Mouse (Mus musculus) heart, embryonic 13.5 days (tissue): ENCODE data around the gene Tubb5. TPM values are rescaled to one million over a fixed set of nuclear protein-coding genes. Genes with fewer than 3 reads are reported as not detected.
A peak's percentile ranks its signal among the peaks of the same experiment; 100 is the strongest.

ENCODE experiments used
- ATAC-seq: fragments of 200-750 bp; cut with Nextera tagmentation; 2 replicates; pipeline ENCODE4 v1.8.0; 2017; ENCODE audit warnings: moderate TSS enrichment; ENCODE audit not compliant: insufficient number of reproducible peaks, low FRiP score, low TSS enrichment; ENCODE audit errors: extremely low read depth
- H3K27ac ChIP-seq: fragments of 300-500 bp; sonication (generic); replicated peaks from 2 replicates; pipeline ENCODE4 v1.5.1; 2015; ENCODE audit warnings: moderate library complexity, mild to moderate bottlenecking, inconsistent platforms
- H3K27me3 ChIP-seq: fragments of 300-500 bp; sonication (generic); replicated peaks from 2 replicates; pipeline ENCODE4 v1.6.1; 2015; ENCODE audit warnings: mild to moderate bottlenecking, inconsistent platforms
- H3K36me3 ChIP-seq: fragments of 300-500 bp; sonication (generic); 2 replicates; pipeline ENCODE4 v1.6.1; 2015; ENCODE audit warnings: mild to moderate bottlenecking, inconsistent platforms
- H3K4me1 ChIP-seq: fragments of 300-500 bp; sonication (generic); 2 replicates; pipeline ENCODE4 v1.6.1; 2015; ENCODE audit warnings: inconsistent platforms
- H3K4me2 ChIP-seq: fragments of 300-500 bp; sonication (generic); 2 replicates; pipeline ENCODE4 v1.6.1; 2015; ENCODE audit warnings: inconsistent platforms, mild to moderate bottlenecking, moderate library complexity
- H3K4me3 ChIP-seq: fragments of 300-500 bp; sonication (generic); 2 replicates; pipeline ENCODE4 v1.5.1; 2015; ENCODE audit warnings: moderate library complexity, mild to moderate bottlenecking, inconsistent platforms
- H3K9ac ChIP-seq: fragments of 300-500 bp; sonication (generic); 2 replicates; pipeline ENCODE4 v1.6.1; 2015; ENCODE audit warnings: inconsistent platforms, mild to moderate bottlenecking, moderate library complexity
- H3K9me3 ChIP-seq: fragments of 300-500 bp; sonication (generic); 2 replicates; pipeline ENCODE4 v1.6.1; 2016; ENCODE audit warnings: inconsistent platforms
- WGBS: fragments of 180-500 bp; shearing (Covaris S2); methylation state at CpG from one replicate; pipeline ENCODE4 v1.1.7; 2015; ENCODE audit warnings: mixed read lengths; 5-methylcytosine and 5-hydroxymethylcytosine counted together
- polyA plus RNA-seq: library from polyadenylated mRNA; unstranded; fragments of >200 nt; fragmentation: Nextera tagmentation; extraction: Ambion mirVana; gene quantifications from 2 replicates; pipeline ENCODE4 v1.2.1, GENCODE M21; 2015

The Tubb5 gene
- polyA plus RNA-seq, 1 experiment from 2014 or later: 741 TPM

DNA sequence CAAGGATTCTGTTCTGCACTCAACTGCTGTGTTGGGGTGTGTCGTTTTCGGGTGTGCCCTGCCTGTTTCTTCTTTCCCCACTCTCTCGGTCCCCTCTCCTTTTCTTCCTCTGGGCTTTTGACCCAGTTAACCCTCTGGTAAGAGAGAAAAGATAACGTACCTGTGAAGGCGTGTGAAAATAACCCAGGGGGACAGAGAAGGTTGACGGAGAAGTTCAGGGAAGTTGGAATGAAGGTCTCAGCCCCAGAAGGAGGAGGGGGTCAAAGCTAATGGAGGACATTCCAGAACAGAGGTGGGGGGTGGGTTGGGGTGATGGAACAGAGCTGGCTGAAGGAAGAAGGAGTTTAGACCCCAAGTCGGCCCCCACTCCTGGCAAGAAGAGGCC is 30.8 kb upstream of the Tubb5 start:
- Histone ChIP-seq H3K27ac (peak overlapping the region; percentile 97), H3K9ac (peak overlapping the region; percentile 91), H3K36me3 (peaks cover 33% of the 10 kb centered on the region), H3K4me3 (peak overlapping the region; percentile 68), H3K9me3 (no peaks in the 10 kb centered on the region), H3K4me1 (peaks cover 78% of the 10 kb centered on the region), H3K27me3 (no peaks in the 10 kb centered on the region), H3K4me2 (peak overlapping the region; percentile 96)
- no peak for ATAC-seq
- 5% methylated on average over 7 of the region's 7 CpGs for WGBS

DNA sequence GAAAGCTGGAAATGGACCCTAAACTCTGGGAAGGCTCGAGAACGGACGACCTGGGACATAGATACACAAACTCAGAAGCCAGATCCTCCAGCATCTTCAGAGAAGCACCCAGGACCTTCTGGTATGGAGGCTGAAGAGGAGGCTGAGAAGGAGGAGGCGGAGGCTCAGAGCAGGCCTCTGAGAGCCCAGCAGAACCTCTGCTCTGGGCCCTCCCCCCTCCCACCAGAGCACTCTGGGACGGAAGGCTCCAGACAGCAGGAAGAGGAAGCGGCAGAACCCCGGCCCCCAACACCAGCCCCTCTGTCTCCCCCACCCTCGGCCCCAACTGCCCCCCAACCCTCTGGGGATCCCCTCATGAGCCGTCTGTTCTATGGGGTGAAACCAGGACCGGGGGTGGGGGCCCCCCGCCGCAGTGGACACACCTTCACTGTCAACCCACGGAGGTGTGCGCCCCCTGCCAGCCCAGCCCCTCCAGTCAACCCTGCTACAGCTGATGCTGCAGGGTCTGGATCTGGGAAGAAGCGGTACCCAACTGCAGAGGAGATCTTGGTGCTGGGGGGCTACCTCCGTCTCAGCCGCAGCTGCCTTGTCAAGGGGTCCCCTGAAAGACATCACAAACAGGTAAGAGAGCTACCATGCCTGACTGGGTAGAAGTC is 30.2 kb upstream of the Tubb5 start:
- no peak for ATAC-seq
- peak overlapping the region; percentile 96 for H3K4me2 ChIP-seq
- peak overlapping the region; percentile 68 for H3K4me3 ChIP-seq
- no peaks in the 10 kb centered on the region for H3K9me3 ChIP-seq
- no peaks in the 10 kb centered on the region for H3K27me3 ChIP-seq
- WGBS: 23% methylated on average over 15 of the region's 17 CpGs
- peaks cover 72% of the 10 kb centered on the region for H3K4me1 ChIP-seq
- peak overlapping the region; percentile 97 for H3K27ac ChIP-seq
- H3K9ac ChIP-seq: peak overlapping the region; percentile 91
- H3K36me3 ChIP-seq: peaks cover 30% of the 10 kb centered on the region

DNA sequence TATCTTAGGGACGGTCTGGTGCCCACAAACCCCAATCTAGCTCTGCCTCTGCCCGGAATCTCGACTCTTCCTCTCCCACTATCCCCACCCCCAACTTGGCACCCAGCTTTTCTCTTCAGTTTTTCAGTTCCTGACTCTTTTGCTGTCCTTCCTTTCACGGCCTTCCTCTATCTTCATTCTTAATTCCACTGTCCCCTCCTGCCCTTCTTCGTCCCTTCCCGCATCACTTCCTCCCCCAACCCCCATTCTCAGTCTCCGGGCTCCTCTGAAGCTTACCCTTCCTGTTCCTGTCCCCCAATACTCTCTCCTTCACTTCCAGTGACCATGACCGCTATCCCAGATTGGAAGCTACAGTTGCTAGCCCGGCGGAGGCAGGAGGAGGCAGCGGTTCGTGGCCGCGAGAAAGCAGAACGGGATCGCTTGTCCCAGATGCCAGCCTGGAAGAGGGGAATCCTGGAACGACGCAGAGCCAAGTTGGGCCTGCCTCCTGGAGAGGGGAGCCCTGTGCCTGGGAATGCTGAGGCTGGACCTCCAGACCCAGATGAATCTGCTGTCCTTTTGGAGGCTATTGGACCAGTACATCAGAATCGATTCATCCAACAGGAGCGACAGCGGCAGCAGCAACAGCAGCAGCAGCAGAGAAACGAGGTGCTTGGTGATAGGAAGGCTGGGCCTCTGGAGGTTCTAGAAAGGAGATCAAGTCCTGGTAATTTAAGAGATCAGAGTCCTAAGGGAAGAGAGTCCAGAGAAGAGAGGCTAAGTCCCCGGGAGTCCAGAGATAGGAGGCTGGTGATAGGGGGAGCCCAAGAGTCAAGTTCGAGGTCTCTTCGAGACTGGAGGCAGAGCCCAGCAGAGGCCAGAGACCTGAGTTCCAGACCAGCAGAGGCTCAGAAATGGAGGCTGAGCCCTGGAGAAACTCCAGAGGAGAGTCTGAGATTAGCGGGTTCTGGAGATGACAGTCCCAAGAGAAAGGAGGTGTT is 29.1 kb upstream of the Tubb5 start:
- Histone ChIP-seq H3K36me3 (peaks cover 23% of the 10 kb centered on the region), H3K9me3 (no peaks in the 10 kb centered on the region), H3K4me3 (peak overlapping the region; percentile 68), H3K27ac (peak overlapping the region; percentile 97), H3K9ac (peak overlapping the region; percentile 91), H3K4me1 (peaks cover 62% of the 10 kb centered on the region), H3K4me2 (peak overlapping the region; percentile 96), H3K27me3 (no peaks in the 10 kb centered on the region)
- WGBS: 7% methylated on average over 26 of the region's 26 CpGs
- ATAC-seq: no peak

DNA sequence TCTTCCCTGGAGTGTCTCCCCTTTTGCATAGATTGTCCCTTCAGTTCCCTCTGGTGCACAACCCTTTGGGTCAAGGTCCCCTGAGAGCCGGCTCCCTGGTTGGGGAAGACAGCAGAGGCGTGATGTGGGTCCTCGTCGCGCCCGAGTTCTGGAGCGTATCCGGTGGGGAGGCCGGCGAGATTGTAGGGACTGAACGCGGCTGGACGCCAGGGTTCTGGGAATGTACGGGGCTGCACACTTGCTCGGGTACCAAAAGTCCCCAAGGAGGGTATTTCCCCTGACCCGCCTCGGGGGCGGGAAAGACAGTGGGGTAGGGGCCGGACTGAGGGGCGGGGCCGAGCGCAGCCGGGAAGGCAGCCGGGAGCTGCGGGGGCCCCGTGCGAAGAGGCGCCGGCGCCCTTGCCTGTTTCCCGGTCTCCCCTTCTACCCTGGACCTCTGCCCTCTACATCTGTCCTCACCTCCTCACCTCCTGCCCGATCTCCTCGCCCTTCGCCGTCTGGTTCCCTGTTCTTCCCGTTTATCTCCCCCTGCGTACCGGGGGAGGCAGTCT is 28.2 kb upstream of the Tubb5 start:
- WGBS: 0% methylated on average over 30 of the region's 38 CpGs
- H3K9me3 ChIP-seq: no peaks in the 10 kb centered on the region
- peak overlapping the region; percentile 91 for H3K9ac ChIP-seq
- H3K4me1 ChIP-seq: peaks cover 63% of the 10 kb centered on the region
- ATAC-seq: peak; percentile 44; the same call in 1 of the 2 replicates
- H3K4me3 ChIP-seq: peak overlapping the region; percentile 68
- peak overlapping the region; percentile 97 for H3K27ac ChIP-seq
- peak overlapping the region; percentile 96 for H3K4me2 ChIP-seq
- peaks cover 17% of the 10 kb centered on the region for H3K36me3 ChIP-seq
- H3K27me3 ChIP-seq: no peaks in the 10 kb centered on the region

DNA sequence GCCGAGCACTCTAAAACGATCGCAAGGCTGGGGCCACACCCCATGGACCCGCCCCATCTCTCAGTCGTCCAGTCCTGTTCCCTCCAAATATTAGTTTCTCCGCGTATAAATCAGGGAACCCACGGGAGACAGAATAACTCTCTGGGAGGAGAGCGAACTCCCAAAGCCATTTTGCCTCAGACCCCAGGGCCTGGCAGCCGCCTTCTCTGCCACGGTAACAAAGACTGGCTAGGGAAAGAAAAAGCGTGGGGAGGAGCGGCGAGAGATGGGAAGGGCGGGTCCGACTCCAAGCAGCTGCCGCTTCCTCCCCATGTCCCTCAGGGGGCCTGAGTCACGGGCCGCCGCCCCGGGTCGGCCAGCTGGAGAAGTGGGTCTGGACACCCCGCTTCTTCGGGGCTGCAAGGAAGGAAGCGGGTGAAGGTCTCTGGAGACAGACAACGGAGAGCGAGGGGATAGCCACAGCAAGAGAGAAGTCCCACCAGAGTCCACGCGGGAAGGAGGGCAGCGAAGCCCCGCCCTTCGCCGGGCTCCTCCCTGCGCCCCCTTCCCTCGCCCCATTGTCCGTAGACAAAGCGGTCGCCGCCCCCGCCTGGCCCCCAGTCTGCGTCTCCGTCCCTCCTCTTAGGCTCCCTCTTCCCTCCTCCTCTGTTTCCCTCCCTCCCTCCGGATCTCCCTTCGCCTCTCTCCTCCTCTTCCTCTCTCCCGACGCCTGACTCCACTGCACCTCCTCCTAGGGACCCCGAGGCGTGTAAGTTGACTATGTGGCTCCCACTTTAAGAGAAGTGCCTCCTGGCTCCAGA is 27.6 kb upstream of the Tubb5 start, which contains the start of gene Ppp1r18:
Ppp1r18 (plus strand) TSS at position 113 of the 800 bp plus-strand sequence.
- H3K27ac ChIP-seq: peak within 1 kb of the TSS; percentile 97
- 1% methylated on average over 46 of the region's 48 CpGs for WGBS
- peak within 1 kb of the TSS; percentile 91 for H3K9ac ChIP-seq
- peaks cover 11% of the 10 kb centered on the region for H3K36me3 ChIP-seq
- no peaks in the 10 kb centered on the region for H3K9me3 ChIP-seq
- peak; percentile 31; the same call in 1 of the 2 replicates for ATAC-seq
- H3K4me2 ChIP-seq: peak within 1 kb of the TSS; percentile 96
- H3K27me3 ChIP-seq: no peaks in the 10 kb centered on the region
- H3K4me3 ChIP-seq: peak within 1 kb of the TSS; percentile 68
- peaks cover 59% of the 10 kb centered on the region for H3K4me1 ChIP-seq

DNA sequence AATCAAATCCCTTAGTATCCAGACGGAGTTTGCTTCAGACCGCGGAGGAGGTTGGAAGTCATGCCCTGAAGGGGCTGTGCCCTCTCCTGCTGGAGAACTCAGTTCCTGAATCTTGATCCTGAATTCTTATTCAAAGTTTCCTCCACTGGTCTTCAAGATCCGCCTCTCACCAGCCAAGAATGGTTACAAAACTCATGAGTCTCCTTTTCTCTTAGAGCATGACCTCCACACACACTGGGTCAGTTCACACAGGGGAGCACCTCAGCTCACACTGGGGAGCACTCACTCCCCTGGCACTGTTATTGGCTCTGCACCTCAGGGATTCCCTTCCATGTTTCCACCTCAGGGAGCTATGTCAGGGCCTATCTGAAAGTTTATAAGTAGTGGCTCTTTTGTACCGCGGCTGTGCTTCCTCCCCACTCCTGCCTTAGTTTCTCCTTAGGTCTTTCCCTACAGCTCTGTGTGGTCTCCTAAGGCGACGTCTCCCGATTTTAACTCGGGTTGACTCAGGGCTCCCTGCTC is 26.8 kb upstream of the Tubb5 start:
- Histone ChIP-seq H3K27ac (peak overlapping the region; percentile 97), H3K36me3 (peaks cover 8% of the 10 kb centered on the region; the same call in 1 of the 2 replicates), H3K9me3 (no peaks in the 10 kb centered on the region), H3K4me3 (peak overlapping the region; percentile 68), H3K27me3 (no peaks in the 10 kb centered on the region), H3K9ac (peak overlapping the region; percentile 91), H3K4me1 (peaks cover 55% of the 10 kb centered on the region), H3K4me2 (peak overlapping the region; percentile 96)
- WGBS: 29% methylated on average over 10 of the region's 10 CpGs
- ATAC-seq: no peak

DNA sequence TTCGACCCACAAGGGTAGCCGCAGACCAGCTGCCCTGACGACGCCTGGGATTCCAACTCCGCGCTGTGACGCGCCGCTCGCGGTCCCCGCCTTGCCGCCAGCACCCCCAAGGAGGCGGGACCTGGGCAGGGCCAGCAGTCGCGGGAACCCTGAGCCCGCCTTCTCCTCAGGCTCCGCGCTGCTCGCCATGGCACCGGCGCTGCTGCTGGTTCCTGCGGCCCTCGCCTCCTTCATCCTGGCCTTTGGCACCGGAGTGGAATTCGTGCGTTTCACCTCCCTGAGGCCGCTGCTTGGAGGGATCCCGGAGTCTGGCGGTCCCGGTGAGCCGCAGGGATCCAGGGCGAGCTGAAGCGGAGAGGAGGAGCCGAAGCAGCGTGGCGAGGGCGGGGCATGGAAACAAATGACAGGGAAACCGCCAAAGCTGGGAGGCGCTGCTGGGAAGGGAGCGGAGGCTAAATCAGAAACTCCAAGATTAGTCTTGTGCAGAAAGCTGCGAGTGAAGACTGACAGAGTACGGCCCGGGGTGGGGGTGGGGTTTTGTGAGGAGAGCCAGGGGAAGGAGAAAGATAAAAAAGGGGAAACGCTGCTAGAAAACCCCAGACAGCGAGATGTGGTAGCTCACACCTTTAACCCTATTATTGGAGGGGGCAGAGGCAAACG is 23.2 kb upstream of the Tubb5 start, which contains the start of gene Nrm:
Nrm (plus strand) TSS at position 121 of the 660 bp plus-strand sequence.
- H3K4me2 ChIP-seq: peak within 1 kb of the TSS; percentile 78
- no peaks in the 10 kb centered on the region for H3K27me3 ChIP-seq
- WGBS: 1% methylated on average over 47 of the region's 47 CpGs
- peak within 1 kb of the TSS; percentile 89 for H3K9ac ChIP-seq
- H3K4me1 ChIP-seq: peaks cover 25% of the 10 kb centered on the region
- peak; percentile 85 for ATAC-seq
- H3K36me3 ChIP-seq: peaks cover 33% of the 10 kb centered on the region
- peak within 1 kb of the TSS; percentile 95 for H3K27ac ChIP-seq
- no peaks in the 10 kb centered on the region for H3K9me3 ChIP-seq
- H3K4me3 ChIP-seq: peak within 1 kb of the TSS; percentile 87

DNA sequence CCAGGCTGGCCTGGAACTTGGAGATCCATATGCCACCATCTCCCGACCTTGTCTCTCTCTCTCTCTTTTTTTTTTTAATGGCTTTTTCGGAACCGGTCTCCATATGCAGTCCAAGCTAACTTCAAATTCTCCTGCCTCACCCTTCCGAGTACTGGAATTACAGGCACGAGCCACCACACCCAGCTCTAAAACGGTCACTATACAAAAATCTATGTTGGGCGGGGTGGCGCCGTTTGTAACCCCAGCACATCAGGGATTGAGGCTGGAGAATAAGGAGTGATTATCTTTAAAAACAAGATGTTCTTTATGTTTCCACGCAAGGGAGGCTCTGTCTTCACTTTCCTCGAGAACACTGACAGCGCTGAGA is 22.7 kb upstream of the Tubb5 start:
- Histone ChIP-seq H3K27me3 (no peaks in the 10 kb centered on the region), H3K4me3 (peak overlapping the region; percentile 87), H3K9ac (peak overlapping the region; percentile 89), H3K4me2 (peak overlapping the region; percentile 78), H3K9me3 (no peaks in the 10 kb centered on the region), H3K36me3 (peaks cover 34% of the 10 kb centered on the region), H3K27ac (peak overlapping the region; percentile 95), H3K4me1 (peaks cover 25% of the 10 kb centered on the region)
- no peak for ATAC-seq
- 5% methylated on average over 12 of the region's 12 CpGs for WGBS

DNA sequence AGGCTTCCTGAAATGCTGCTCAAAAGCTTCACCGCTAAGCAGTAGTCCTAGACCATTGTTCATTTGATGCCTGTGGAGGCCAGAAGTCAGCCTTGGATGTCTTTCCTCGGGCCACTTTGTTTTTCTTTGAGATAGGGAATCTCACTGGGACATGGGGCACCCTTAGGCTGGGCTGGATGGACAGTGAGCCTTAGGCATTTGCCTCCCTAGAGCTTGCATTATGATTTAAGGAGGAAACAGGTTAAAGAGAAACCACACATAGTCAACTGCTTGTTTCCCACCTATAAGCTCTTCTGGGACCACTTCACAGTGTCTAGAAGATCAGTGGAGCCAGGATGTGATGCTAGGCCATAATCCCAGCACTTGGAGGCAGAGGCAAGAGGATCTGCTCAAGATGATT is 21.7 kb upstream of the Tubb5 start:
- H3K27ac ChIP-seq: no peak overlapping the region
- H3K4me3 ChIP-seq: no peak overlapping the region
- no peak overlapping the region for H3K4me2 ChIP-seq
- H3K9me3 ChIP-seq: no peaks in the 10 kb centered on the region
- no peak overlapping the region for H3K9ac ChIP-seq
- peaks cover 42% of the 10 kb centered on the region for H3K36me3 ChIP-seq
- WGBS: 42% methylated on average over 2 of the region's 2 CpGs
- H3K27me3 ChIP-seq: no peaks in the 10 kb centered on the region
- no peak for ATAC-seq
- H3K4me1 ChIP-seq: peaks cover 20% of the 10 kb centered on the region

DNA sequence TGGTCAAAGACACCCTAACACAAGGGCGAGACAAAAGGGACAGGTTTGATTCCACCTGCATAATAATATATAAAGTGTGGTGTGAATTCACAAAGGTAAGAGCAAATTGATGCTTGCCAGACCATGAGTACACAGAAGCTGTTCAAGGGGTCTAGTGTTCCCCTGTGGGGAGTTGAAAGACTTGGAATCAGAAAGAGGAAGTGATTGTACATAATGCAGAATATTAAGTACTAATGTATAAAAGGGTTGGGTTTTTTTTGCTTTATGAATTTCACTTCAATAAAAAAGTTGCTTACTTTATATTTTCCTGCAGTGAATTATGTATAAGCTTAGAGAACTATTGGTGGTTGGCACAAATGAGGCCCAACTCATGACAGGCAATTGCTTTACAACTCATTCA is 21.3 kb upstream of the Tubb5 start:
- no peak overlapping the region for H3K4me2 ChIP-seq
- no peak overlapping the region for H3K27ac ChIP-seq
- no peak overlapping the region for H3K4me3 ChIP-seq
- no peak for ATAC-seq
- no peaks in the 10 kb centered on the region for H3K9me3 ChIP-seq
- WGBS: 93% methylated on average over 1 of the region's 1 CpGs
- no peak overlapping the region for H3K9ac ChIP-seq
- peaks cover 47% of the 10 kb centered on the region for H3K36me3 ChIP-seq
- H3K27me3 ChIP-seq: no peaks in the 10 kb centered on the region
- H3K4me1 ChIP-seq: peaks cover 15% of the 10 kb centered on the region
